Mouse (Mus musculus) neural tube, embryonic 11.5 days (tissue): ENCODE data around the gene Vmn1r78. TPM values are rescaled to one million over a fixed set of nuclear protein-coding genes. Genes with fewer than 3 reads are reported as not detected.
"Not testable (repeated sequence)": the region's sequence is repeated elsewhere in the genome, so short reads cannot be mapped to it uniquely, and the experiment has no call there.

Experiments
- ATAC-seq: fragments of 200-750 bp; cut with Nextera tagmentation; 2 replicates; pipeline ENCODE4 v1.8.0; 2017; ENCODE audit warnings: moderate number of reproducible peaks, mild to moderate bottlenecking, moderate TSS enrichment, moderate library complexity; ENCODE audit not compliant: insufficient read depth, low FRiP score, low TSS enrichment
- DNase-seq: peaks from one replicate; pipeline ENCODE4 v3.0.0-alpha.2; 2015; ENCODE audit warnings: low spot score
- H3K27ac ChIP-seq: fragments of 300-500 bp; sonication (generic); 2 replicates; pipeline ENCODE4 v1.5.1; 2014; ENCODE audit warnings: low read depth, mild to moderate bottlenecking, low read length
- H3K27me3 ChIP-seq: fragments of 300-500 bp; sonication (generic); 2 replicates; pipeline ENCODE4 v1.6.1; 2014; ENCODE audit warnings: mild to moderate bottlenecking, low read length, mixed read lengths; ENCODE audit not compliant: control insufficient read depth, insufficient read depth
- H3K36me3 ChIP-seq: fragments of 300-500 bp; sonication (generic); 2 replicates; pipeline ENCODE4 v1.6.1; 2014; ENCODE audit warnings: mild to moderate bottlenecking, low read length, moderate library complexity, mixed read lengths; ENCODE audit not compliant: control insufficient read depth, insufficient read depth
- H3K4me1 ChIP-seq: fragments of 300-500 bp; sonication (generic); 2 replicates; pipeline ENCODE4 v1.6.1; 2014; ENCODE audit warnings: low read length, mixed read lengths; ENCODE audit not compliant: control insufficient read depth, insufficient read depth
- H3K4me2 ChIP-seq: fragments of 300-500 bp; sonication (generic); 2 replicates; pipeline ENCODE4 v1.6.1; 2014; ENCODE audit warnings: low read depth, mild to moderate bottlenecking, moderate library complexity
- H3K4me3 ChIP-seq: fragments of 300-500 bp; sonication (generic); 2 replicates; pipeline ENCODE4 v1.5.1; 2014; ENCODE audit warnings: low read depth, low read length
- H3K9ac ChIP-seq: fragments of 300-500 bp; sonication (generic); 2 replicates; pipeline ENCODE4 v1.6.1; 2014; ENCODE audit warnings: mild to moderate bottlenecking, low read length
- H3K9me3 ChIP-seq: fragments of 300-500 bp; sonication (generic); 2 replicates; pipeline ENCODE4 v1.6.1; 2016; ENCODE audit warnings: low read length; ENCODE audit not compliant: control insufficient read depth
- WGBS: fragments of 180-500 bp; shearing (Covaris S2); extraction: QIAGEN DNeasy Blood & Tissue Kit; methylation state at CpG from one replicate; pipeline ENCODE4 v1.1.7; 2014; 5-methylcytosine and 5-hydroxymethylcytosine counted together
- polyA plus RNA-seq: library from polyadenylated mRNA; unstranded; fragments of >200 nt; fragmentation: Nextera tagmentation; extraction: Ambion mirVana; gene quantifications from 2 replicates; pipeline ENCODE4 v1.2.1, GENCODE M21; 2014

Vmn1r78 gene
- not detected in 2 replicates for polyA plus RNA-seq

DNA sequence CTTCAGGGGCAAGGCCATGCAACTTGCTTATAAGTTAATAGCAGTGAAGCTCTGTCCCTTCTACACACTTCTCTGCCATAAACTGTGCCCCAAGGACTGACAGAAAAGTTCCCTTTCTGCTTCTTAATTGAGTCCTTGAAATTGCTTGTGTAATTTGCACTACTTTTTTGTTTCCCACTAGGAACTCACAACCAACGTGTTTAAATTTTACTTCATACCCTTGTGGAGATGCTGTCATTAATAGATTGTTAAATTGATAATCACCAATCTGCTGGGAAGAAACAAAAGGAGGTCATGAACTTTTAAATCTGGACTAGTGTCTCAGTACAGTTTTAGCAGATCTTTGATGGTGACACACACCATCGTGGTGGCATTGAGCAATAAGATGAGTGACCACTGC is at the start of gene Vmn1r78:
Gene Vmn1r78 (plus strand): TSS at position 301 of the 400 bp plus-strand sequence.
- H3K9ac ChIP-seq, result no peak within 1 kb of the TSS
- H3K4me3 ChIP-seq, result no peak within 1 kb of the TSS
- no peak within 1 kb of the TSS for H3K27ac ChIP-seq
- H3K4me1 ChIP-seq, result no peaks in the 10 kb centered on the region
- DNase-seq (no peak), ATAC-seq (no peak)
- H3K4me2 ChIP-seq, result no peak within 1 kb of the TSS
- H3K9me3 ChIP-seq, result no peaks in the 10 kb centered on the region
- no peaks in the 10 kb centered on the region for H3K27me3 ChIP-seq
- WGBS, result 62% methylated on average over 2 of the region's 2 CpGs
- H3K36me3 ChIP-seq, result no peaks in the 10 kb centered on the region

DNA sequence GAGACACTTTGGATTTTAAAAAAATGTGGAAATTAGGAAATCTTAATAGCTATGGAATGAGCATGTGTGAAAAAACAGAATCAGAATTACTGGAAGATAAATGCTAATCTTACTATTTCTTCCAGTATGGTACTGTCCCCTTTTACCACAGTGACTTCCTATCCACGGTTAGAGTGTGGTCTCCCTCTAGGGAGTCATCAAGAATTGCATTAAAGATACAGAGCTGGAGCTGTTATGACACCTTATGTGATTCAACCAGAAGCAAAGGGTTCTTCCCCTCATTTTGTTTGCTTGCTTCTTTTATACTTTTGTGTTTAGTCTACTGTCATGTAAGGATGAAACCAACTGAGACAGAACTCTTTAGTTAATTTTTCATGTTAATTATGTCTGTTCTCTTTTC is 6.4 kb downstream of the Vmn1r78 start:
- not testable (repeated sequence) for H3K4me2 ChIP-seq, H3K9me3 ChIP-seq, DNase-seq, H3K4me3 ChIP-seq, H3K9ac ChIP-seq, H3K4me1 ChIP-seq, H3K27me3 ChIP-seq, H3K27ac ChIP-seq, ATAC-seq, H3K36me3 ChIP-seq
- 80% methylated on average over 1 of the region's 1 CpGs for WGBS

DNA sequence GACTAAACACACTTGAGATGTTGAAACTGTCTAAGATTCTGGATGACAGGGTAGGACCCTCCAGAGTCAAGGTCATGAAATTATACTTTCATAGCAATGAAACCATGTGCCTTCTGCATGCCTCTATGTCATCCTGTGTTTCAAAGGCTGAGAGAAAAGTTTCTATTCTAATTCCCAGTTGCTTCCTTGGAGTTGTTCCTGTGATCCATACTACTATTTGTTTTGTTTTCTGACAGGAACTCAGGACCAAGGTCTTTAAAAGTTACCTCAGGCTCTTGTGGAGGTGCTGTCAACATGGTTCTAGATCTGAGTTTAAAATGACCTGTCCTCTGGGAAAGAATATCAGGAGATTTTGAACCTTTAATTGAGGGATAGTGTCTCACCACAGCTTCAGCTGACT is 20.9 kb downstream of the Vmn1r78 start, which contains the start of gene Vmn1r79:
Gene Vmn1r79 (plus strand): TSS at position 301 of the 400 bp plus-strand sequence.
- not testable (repeated sequence) for H3K4me3 ChIP-seq, ATAC-seq, H3K36me3 ChIP-seq, DNase-seq, H3K9ac ChIP-seq, H3K4me1 ChIP-seq, H3K27me3 ChIP-seq, H3K27ac ChIP-seq, H3K4me2 ChIP-seq, H3K9me3 ChIP-seq

DNA sequence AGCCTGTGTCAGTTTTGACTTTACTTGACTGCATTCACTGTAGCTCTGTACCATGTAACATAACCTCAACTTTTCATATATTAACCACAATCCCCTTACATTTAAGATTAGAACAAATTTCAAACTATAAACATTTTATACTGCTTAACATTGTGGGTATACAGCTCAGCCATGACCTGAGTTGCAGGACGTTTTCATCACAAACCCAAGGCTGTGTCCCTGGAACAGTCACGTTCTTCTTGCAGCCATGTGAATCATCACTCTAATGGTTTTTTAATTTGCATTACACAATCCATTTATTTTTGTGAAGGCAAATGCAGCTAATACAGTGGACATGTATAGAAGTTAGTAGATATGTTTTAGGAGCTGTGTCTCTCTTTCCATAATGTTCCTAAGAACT is 22.9 kb downstream of the Vmn1r78 start:
- not testable (repeated sequence) for H3K4me2 ChIP-seq, H3K4me1 ChIP-seq, ATAC-seq, H3K27me3 ChIP-seq, H3K9ac ChIP-seq, H3K27ac ChIP-seq, H3K9me3 ChIP-seq, H3K4me3 ChIP-seq, DNase-seq, H3K36me3 ChIP-seq
- WGBS, result 60% methylated on average over 2 of the region's 2 CpGs

DNA sequence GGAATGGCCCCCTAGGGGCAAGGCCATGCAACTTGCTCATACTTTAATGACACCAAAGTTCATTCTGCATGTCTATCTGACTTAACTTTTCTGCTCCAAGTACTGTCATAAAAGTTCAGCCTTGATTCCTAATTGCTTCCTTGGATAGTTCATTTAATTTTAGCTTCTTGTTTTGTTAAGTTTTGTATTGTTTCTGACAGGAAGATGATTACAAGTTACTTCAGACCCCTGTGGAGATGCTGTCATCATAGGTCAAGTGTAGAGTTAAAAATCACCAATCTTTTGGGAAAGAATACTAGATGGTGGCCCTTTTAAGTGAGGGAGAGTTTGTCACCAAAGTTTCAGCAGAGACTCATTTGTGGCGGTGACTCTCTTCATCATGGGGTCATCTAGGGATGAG is 38.9 kb downstream of the Vmn1r78 start, which contains the start of gene Vmn1r80:
Gene Vmn1r80 (plus strand): TSS at position 301 of the 400 bp plus-strand sequence.
- H3K27ac ChIP-seq, result no peak within 1 kb of the TSS
- ATAC-seq, result no peak
- 80% methylated on average over 1 of the region's 1 CpGs for WGBS
- H3K4me1 ChIP-seq, result no peaks in the 10 kb centered on the region
- H3K9me3 ChIP-seq, result no peaks in the 10 kb centered on the region
- no peaks in the 10 kb centered on the region for H3K27me3 ChIP-seq
- no peak within 1 kb of the TSS for H3K4me3 ChIP-seq
- H3K4me2 ChIP-seq, result no peak within 1 kb of the TSS
- no peaks in the 10 kb centered on the region for H3K36me3 ChIP-seq
- DNase-seq, result no peak
- no peak within 1 kb of the TSS for H3K9ac ChIP-seq

DNA sequence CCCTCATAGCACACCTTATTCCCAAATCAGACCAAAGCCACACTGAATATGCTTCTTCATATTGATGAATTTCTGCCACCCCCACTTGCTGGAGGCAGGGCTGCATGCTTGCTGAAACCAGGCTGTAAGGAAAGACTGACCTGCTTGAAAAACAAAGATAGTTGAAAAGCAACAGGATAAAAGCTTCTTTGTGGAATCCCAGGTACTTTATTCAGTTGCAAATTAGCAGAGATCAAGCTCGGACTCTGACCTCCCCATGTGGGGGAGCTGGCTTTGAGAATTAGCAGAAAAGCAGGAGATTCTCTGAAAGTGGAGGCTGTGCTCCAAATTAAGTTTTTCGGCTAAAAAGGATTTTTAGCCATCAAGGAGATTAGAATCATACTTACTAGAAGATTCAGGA is 54.1 kb downstream of the Vmn1r78 start:
- DNase-seq (no peak), ATAC-seq (no peak)
- no peak overlapping the region for H3K4me3 ChIP-seq
- no peak overlapping the region for H3K27ac ChIP-seq
- H3K9ac ChIP-seq, result no peak overlapping the region
- H3K4me2 ChIP-seq, result no peak overlapping the region
- H3K27me3 ChIP-seq, result no peaks in the 10 kb centered on the region
- 0 out of 2 replicates have a peak, but pooled peaks cover 3% of the 10 kb centered on the region for H3K9me3 ChIP-seq
- H3K36me3 ChIP-seq, result no peaks in the 10 kb centered on the region
- WGBS, result 65% methylated on average over 2 of the region's 2 CpGs
- no peaks in the 10 kb centered on the region for H3K4me1 ChIP-seq

Other genes starting within 250 kb of the Vmn1r78 start
- gene Vmn1r76, start 212.0 kb upstream of the Vmn1r78 start, polyA plus RNA-seq, result not detected in 2 replicates
- not detected in 2 replicates for gene Vmn1r77, start 113.5 kb upstream of the Vmn1r78 start, polyA plus RNA-seq
- gene Vmn1r79, start 21.0 kb downstream of the Vmn1r78 start, polyA plus RNA-seq, result not detected in 2 replicates
- gene Vmn1r80, start 39.0 kb downstream of the Vmn1r78 start, polyA plus RNA-seq, result not detected in 2 replicates
- gene Vmn1r81, start 118.0 kb downstream of the Vmn1r78 start, polyA plus RNA-seq, result not detected in 2 replicates
- gene Vmn1r82, start 150.2 kb downstream of the Vmn1r78 start, polyA plus RNA-seq, result not detected in 2 replicates
- gene Vmn1r83, start 179.2 kb downstream of the Vmn1r78 start, polyA plus RNA-seq, result not detected in 2 replicates
- not detected in 2 replicates for gene Vmn1r84, start 219.0 kb downstream of the Vmn1r78 start, polyA plus RNA-seq